Mouse (Mus musculus) hindbrain, embryonic 13.5 days (tissue): ENCODE measurements at regions not wholly inside any gene's neighbourhood (a gene's known extent, or its start where the extent isn't known, plus 50 kb on each side); places are given as distances from the start of the nearest gene placed in this dataset.

ENCODE experiments used
- ATAC-seq: fragments of 200-750 bp; cut with Nextera tagmentation; 2 replicates; pipeline ENCODE4 v1.8.0; 2017; ENCODE audit warnings: moderate TSS enrichment; ENCODE audit not compliant: low FRiP score
- H3K27ac ChIP-seq: fragments of 300-500 bp; sonication (generic); 2 replicates; pipeline ENCODE4 v1.5.1; 2015; ENCODE audit warnings: inconsistent platforms, mild to moderate bottlenecking, moderate library complexity
- H3K27me3 ChIP-seq: fragments of 300-500 bp; sonication (generic); 2 replicates; pipeline ENCODE4 v1.6.1; 2015; ENCODE audit warnings: mild to moderate bottlenecking, inconsistent platforms
- H3K36me3 ChIP-seq: fragments of 300-500 bp; sonication (generic); 2 replicates; pipeline ENCODE4 v1.6.1; 2015; ENCODE audit warnings: mild to moderate bottlenecking, inconsistent platforms
- H3K4me1 ChIP-seq: fragments of 300-500 bp; sonication (generic); replicated peaks from 2 replicates; pipeline ENCODE4 v1.6.1; 2015; ENCODE audit warnings: inconsistent platforms
- H3K4me2 ChIP-seq: fragments of 300-500 bp; sonication (generic); 2 replicates; pipeline ENCODE4 v1.6.1; 2015; ENCODE audit warnings: inconsistent platforms, mild to moderate bottlenecking, moderate library complexity
- H3K4me3 ChIP-seq: fragments of 300-500 bp; sonication (generic); 2 replicates; pipeline ENCODE4 v1.5.1; 2015; ENCODE audit warnings: mild to moderate bottlenecking, inconsistent platforms
- H3K9ac ChIP-seq: fragments of 300-500 bp; sonication (generic); 2 replicates; pipeline ENCODE4 v1.6.1; 2015; ENCODE audit warnings: mild to moderate bottlenecking, inconsistent platforms
- H3K9me3 ChIP-seq: fragments of 300-500 bp; sonication (generic); 2 replicates; pipeline ENCODE4 v1.6.1; 2016; ENCODE audit warnings: inconsistent platforms
- whole genome bisulfite sequencing: fragments of 180-500 bp; shearing (Covaris S2); methylation state at CpG from one replicate; pipeline ENCODE4 v1.1.7; 2015; 5-methylcytosine and 5-hydroxymethylcytosine counted together

DNA sequence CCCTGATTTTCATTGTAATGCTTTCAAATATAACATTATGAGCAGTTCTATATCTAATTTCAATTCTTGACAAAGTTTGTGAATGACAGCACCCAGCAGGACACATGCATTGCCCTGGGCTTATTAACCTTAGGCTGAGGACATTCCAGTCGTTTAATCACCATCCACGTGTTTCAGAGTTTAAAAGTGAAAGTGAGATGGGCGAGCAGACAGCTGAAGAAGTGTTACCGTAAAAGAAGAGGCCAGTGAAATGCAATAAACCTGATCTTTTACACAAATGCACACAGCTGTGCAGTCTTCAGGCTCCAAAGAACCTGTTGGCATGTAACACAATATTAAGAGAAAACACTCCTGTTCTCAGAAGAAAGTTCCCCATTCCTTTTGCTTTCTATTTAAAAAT lies 89.5 kb upstream of the Sema3d start:
- Histone ChIP-seq H3K27me3 (no peaks in the 10 kb centered on the region), H3K9me3 (no peaks in the 10 kb centered on the region), H3K27ac (no peak overlapping the region), H3K4me1 (no peaks in the 10 kb centered on the region), H3K36me3 (no peaks in the 10 kb centered on the region), H3K9ac (no peak overlapping the region), H3K4me2 (no peak overlapping the region), H3K4me3 (no peak overlapping the region)
- no peak for ATAC-seq
- WGBS: 71% methylated on average over 4 of the region's 4 CpGs

- ATAC-seq: no peak
- H3K9ac ChIP-seq: no peak overlapping the region
- 79% methylated on average over 2 of the region's 2 CpGs for WGBS
- no peak overlapping the region for H3K4me3 ChIP-seq
- H3K4me2 ChIP-seq: no peak overlapping the region
- no peaks in the 10 kb centered on the region for H3K36me3 ChIP-seq
- H3K4me1 ChIP-seq: no peaks in the 10 kb centered on the region
- no peaks in the 10 kb centered on the region for H3K27me3 ChIP-seq
- H3K27ac ChIP-seq: no peak overlapping the region
- no peaks in the 10 kb centered on the region for H3K9me3 ChIP-seq
These were observed 85.9 kb upstream of the Sema3d start for GRCm38 (mm10) chr5:12297331-12297730.

DNA sequence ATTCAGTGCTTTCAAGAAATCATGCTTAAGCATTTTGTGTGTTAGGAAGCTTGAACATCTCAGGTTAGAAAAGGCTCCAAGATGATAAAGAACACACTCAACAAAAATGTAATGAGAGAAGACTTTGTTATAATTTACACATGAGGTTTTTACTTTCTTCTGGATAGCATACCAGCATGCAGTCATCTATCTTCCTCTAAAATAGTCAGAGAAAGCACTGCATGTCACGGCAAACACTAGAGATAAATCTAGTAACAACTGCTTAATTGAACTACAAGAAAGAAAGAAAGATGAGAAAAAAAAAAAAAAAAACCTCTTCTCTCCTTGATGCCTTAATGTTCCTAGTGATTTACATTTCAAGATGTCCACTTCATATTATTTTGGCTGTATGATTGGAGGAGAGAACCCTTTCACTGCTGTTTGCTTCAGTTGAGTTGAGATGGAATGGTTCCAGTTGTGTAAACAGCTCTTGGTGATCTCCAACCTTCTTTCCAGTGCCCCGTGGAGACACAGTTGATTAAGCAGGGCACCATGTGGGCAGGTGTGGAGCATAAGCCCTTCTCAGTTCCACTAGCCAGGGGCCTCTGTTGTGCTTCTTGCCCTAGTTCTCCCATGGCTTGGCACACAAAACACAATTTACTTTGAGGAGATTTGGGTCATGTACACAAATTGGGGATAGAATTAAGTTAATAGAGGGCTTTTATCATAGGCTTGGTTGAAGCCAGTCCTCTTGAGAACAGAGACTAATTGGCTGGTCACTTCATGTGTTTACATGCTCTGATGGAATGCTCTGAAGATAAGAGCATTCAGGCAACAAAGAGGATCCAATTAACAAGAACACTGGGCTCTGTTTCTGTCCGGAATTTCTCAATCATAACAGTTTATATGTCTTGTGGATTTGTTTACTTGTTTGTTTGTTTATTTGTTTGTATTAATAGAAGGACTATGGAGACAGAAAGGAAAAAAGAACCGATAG lies 81.1 kb upstream of the Sema3d start:
- H3K27me3 ChIP-seq: no peaks in the 10 kb centered on the region

DNA sequence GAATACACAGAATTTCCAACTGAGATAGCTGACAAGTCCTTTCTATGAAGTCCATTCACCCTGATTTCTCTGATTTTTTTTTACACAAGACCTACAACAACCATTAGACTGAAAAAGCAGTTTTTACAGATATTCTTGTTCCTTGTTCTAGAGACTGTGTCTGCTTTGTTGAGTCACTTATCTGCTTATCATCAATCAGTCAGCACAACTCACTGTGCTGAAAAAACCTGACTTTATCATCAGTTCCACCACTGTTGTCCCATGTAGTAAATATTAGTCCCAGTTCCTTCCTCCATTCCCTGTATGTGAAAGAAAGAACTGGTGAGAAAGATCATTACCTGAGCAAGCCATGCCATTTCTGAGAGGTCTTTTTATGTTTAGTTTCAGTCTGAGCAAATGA lies 73.8 kb upstream of the Sema3d start:
- no peak for ATAC-seq
- no peak overlapping the region for H3K27ac ChIP-seq
- H3K36me3 ChIP-seq: no peaks in the 10 kb centered on the region
- no peak overlapping the region for H3K9ac ChIP-seq
- no peak overlapping the region for H3K4me3 ChIP-seq
- no peak overlapping the region for H3K4me2 ChIP-seq
- no peaks in the 10 kb centered on the region for H3K9me3 ChIP-seq
- no peaks in the 10 kb centered on the region for H3K27me3 ChIP-seq
- no peaks in the 10 kb centered on the region for H3K4me1 ChIP-seq

More for the DNA sequence above, 81.1 kb upstream of the Sema3d start:
- no peak for ATAC-seq
- no peak overlapping the region for H3K9ac ChIP-seq
- H3K4me3 ChIP-seq: no peak overlapping the region
- no peak overlapping the region for H3K27ac ChIP-seq
- no peaks in the 10 kb centered on the region for H3K36me3 ChIP-seq
- 78% methylated on average over 4 of the region's 4 CpGs for WGBS
- no peak overlapping the region for H3K4me2 ChIP-seq
- no peaks in the 10 kb centered on the region for H3K4me1 ChIP-seq
- H3K9me3 ChIP-seq: no peaks in the 10 kb centered on the region

DNA sequence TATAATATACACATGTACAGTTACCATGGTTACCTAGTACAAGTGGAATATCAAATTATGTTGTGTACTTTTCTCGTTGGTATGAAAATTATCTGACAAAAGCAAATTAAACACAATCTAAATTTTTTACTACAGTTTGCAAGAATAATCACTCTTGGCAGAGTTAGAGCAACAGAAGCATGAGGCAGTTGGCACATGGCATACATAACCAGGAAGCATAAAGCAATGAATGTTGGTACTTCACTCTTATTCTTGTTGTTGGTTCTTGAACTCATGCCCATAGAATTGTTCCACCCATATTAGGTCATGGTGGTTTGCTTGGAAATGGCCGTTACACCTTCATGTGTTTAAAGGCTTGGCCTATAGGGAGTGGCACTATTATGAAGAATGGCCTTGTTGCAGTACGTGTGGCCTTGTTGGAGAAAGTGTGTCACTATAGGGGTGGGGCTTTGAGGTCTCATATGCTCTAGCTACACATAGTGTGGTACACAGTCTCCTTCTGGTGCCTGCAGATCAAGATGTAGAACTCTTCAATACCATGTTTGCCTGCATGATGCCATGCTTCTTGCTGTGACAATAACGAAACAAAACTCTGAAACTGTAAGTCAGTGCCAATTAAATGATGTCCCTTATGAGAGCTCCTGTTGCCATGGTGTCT lies 50.4 kb upstream of the Sema3d start:
- Histone ChIP-seq H3K27ac (no peak overlapping the region), H3K4me2 (no peak overlapping the region), H3K9ac (no peak overlapping the region), H3K9me3 (no peaks in the 10 kb centered on the region), H3K27me3 (no peaks in the 10 kb centered on the region), H3K36me3 (no peaks in the 10 kb centered on the region), H3K4me1 (no peaks in the 10 kb centered on the region), H3K4me3 (no peak overlapping the region)
- no peak for ATAC-seq
- WGBS: 85% methylated on average over 4 of the region's 4 CpGs
